Mouse (Mus musculus) intestine, embryonic 16.5 days (tissue): Measurements from ENCODE around the gene Upk3bl. TPM values are rescaled to one million over a fixed set of nuclear protein-coding genes. Genes with fewer than 3 reads are reported as not detected.
"Not testable (repeated sequence)": the region's sequence is repeated elsewhere in the genome, so short reads cannot be mapped to it uniquely, and the experiment has no call there.

Experiments used
- ATAC-seq: fragments of 200-750 bp; cut with Nextera tagmentation; 2 replicates; pipeline ENCODE4 v1.8.0; 2017; ENCODE audit warnings: moderate TSS enrichment, moderate library complexity
- H3K27ac ChIP-seq: fragments of 300-500 bp; sonication (generic); 2 replicates; pipeline ENCODE4 v1.5.1; 2014; ENCODE audit warnings: mild to moderate bottlenecking, low read length
- H3K27me3 ChIP-seq: fragments of 300-500 bp; sonication (generic); replicated peaks from 2 replicates; pipeline ENCODE4 v1.6.1; 2014; ENCODE audit warnings: low read length, control low read depth, mixed read lengths; ENCODE audit not compliant: control insufficient read depth, insufficient read depth
- H3K36me3 ChIP-seq: fragments of 300-500 bp; sonication (generic); 2 replicates; pipeline ENCODE4 v1.6.1; 2014; ENCODE audit warnings: low read length, control low read depth; ENCODE audit not compliant: control insufficient read depth, insufficient read depth
- H3K4me1 ChIP-seq: fragments of 300-500 bp; sonication (generic); 2 replicates; pipeline ENCODE4 v1.6.1; 2014; ENCODE audit warnings: low read length, control low read depth, mixed read lengths; ENCODE audit not compliant: control insufficient read depth, insufficient read depth
- H3K4me2 ChIP-seq: fragments of 300-500 bp; sonication (generic); 2 replicates; pipeline ENCODE4 v1.6.1; 2014; ENCODE audit warnings: low read depth, low read length, control low read depth
- H3K4me3 ChIP-seq: fragments of 300-500 bp; sonication (generic); 2 replicates; pipeline ENCODE4 v1.5.1; 2014; ENCODE audit warnings: mild to moderate bottlenecking, low read length
- H3K9ac ChIP-seq: fragments of 300-500 bp; sonication (generic); 2 replicates; pipeline ENCODE4 v1.6.1; 2014; ENCODE audit warnings: low read depth, low read length
- H3K9me3 ChIP-seq: fragments of 300-500 bp; sonication (generic); 2 replicates; pipeline ENCODE4 v1.6.1; 2016; ENCODE audit warnings: low read length, control low read depth; ENCODE audit not compliant: control insufficient read depth
- WGBS: fragments of 180-500 bp; shearing (Covaris S2); extraction: QIAGEN DNeasy Blood & Tissue Kit; methylation state at CpG from one replicate; pipeline ENCODE4 v1.1.7; 2014; 5-methylcytosine and 5-hydroxymethylcytosine counted together
- polyA plus RNA-seq: library from polyadenylated mRNA; unstranded; fragments of >200 nt; fragmentation: Nextera tagmentation; extraction: Ambion mirVana; gene quantifications from 2 replicates; pipeline ENCODE4 v1.2.1, GENCODE M21; 2015

Gene Upk3bl
- polyA plus RNA-seq, 1 experiment from 2014 or later: 2.3 TPM

- 10% methylated on average over 8 of the region's 8 CpGs for WGBS
- peak; percentile 29; the same call in 1 of the 2 replicates for ATAC-seq
- no peaks in the 10 kb centered on the region for H3K36me3 ChIP-seq
- H3K4me3 ChIP-seq: no peak overlapping the region
- peaks cover 7% of the 10 kb centered on the region for H3K4me1 ChIP-seq
- H3K27ac ChIP-seq: no peak overlapping the region
- H3K9ac ChIP-seq: 0 out of 2 replicates have a peak overlapping the region, but pooled peaks have one; percentile 24
- H3K9me3 ChIP-seq: no peaks in the 10 kb centered on the region
- H3K4me2 ChIP-seq: no peak overlapping the region
- no peaks in the 10 kb centered on the region for H3K27me3 ChIP-seq
Measured at GRCm38 (mm10) chr5:136057085-136057484, 2.8 kb downstream of the Upk3bl start.

GRCm38 (mm10) chr5:136061567-136061966 is 7.3 kb downstream of the Upk3bl start:
- ATAC-seq: peak; percentile 29; the same call in 1 of the 2 replicates
- Histone ChIP-seq H3K27me3 (no peaks in the 10 kb centered on the region), H3K27ac (no peak overlapping the region), H3K36me3 (no peaks in the 10 kb centered on the region), H3K4me3 (no peak overlapping the region), H3K9me3 (no peaks in the 10 kb centered on the region; the same call in 1 of the 2 replicates), H3K4me2 (no peak overlapping the region), H3K4me1 (0 out of 2 replicates have a peak, but pooled peaks cover 6% of the 10 kb centered on the region), H3K9ac (no peak overlapping the region)
- WGBS: 9% methylated on average over 12 of the region's 12 CpGs

GRCm38 (mm10) chr5:136063920-136064319 is 9.6 kb downstream of the Upk3bl start:
- Histone ChIP-seq H3K27me3 (no peaks in the 10 kb centered on the region), H3K4me1 (no peaks in the 10 kb centered on the region), H3K36me3 (no peaks in the 10 kb centered on the region), H3K27ac (no peak overlapping the region), H3K9me3 (no peaks in the 10 kb centered on the region; the same call in 1 of the 2 replicates), H3K4me2 (no peak overlapping the region), H3K4me3 (no peak overlapping the region), H3K9ac (no peak overlapping the region)
- ATAC-seq: no peak
- WGBS: 90% methylated on average over 10 of the region's 10 CpGs

GRCm38 (mm10) chr5:136066404-136067148 is 12.3 kb downstream of the Upk3bl start:
- 53% methylated on average over 11 of the region's 11 CpGs for WGBS
- H3K36me3 ChIP-seq, H3K4me1 ChIP-seq, H3K4me3 ChIP-seq, H3K9me3 ChIP-seq, H3K27me3 ChIP-seq, H3K9ac ChIP-seq, H3K27ac ChIP-seq, H3K4me2 ChIP-seq: not testable (repeated sequence)
- ATAC-seq: peak; percentile 87

GRCm38 (mm10) chr5:136069411-136069810 is 15.1 kb downstream of the Upk3bl start:
- H3K27me3 ChIP-seq: no peaks in the 10 kb centered on the region
- H3K9me3 ChIP-seq: no peaks in the 10 kb centered on the region; the same call in 1 of the 2 replicates
- no peak for ATAC-seq
- no peaks in the 10 kb centered on the region for H3K4me1 ChIP-seq
- H3K27ac ChIP-seq: no peak overlapping the region
- H3K36me3 ChIP-seq: no peaks in the 10 kb centered on the region
- no peak overlapping the region for H3K4me2 ChIP-seq
- no peak overlapping the region for H3K4me3 ChIP-seq
- 79% methylated on average over 2 of the region's 2 CpGs for whole genome bisulfite sequencing
- H3K9ac ChIP-seq: no peak overlapping the region

- Histone ChIP-seq H3K4me1 (peaks cover 8% of the 10 kb centered on the region), H3K27me3 (no peaks in the 10 kb centered on the region), H3K4me3 (no peak overlapping the region), H3K36me3 (no peaks in the 10 kb centered on the region), H3K9ac (no peak overlapping the region), H3K27ac (no peak overlapping the region), H3K4me2 (no peak overlapping the region), H3K9me3 (no peaks in the 10 kb centered on the region)
- WGBS: 58% methylated on average over 6 of the region's 6 CpGs
- ATAC-seq: no peak
Measured at GRCm38 (mm10) chr5:136073051-136073450, 18.8 kb downstream of the Upk3bl start.

GRCm38 (mm10) chr5:136073526-136073925 is 19.2 kb downstream of the Upk3bl start:
- H3K4me1 ChIP-seq: peaks cover 8% of the 10 kb centered on the region
- ATAC-seq: no peak
- H3K36me3 ChIP-seq: no peaks in the 10 kb centered on the region
- WGBS: 69% methylated on average over 11 of the region's 11 CpGs
- H3K9me3 ChIP-seq: no peaks in the 10 kb centered on the region
- H3K27ac ChIP-seq: no peak overlapping the region
- no peaks in the 10 kb centered on the region for H3K27me3 ChIP-seq
- H3K9ac ChIP-seq: no peak overlapping the region
- H3K4me3 ChIP-seq: no peak overlapping the region
- no peak overlapping the region for H3K4me2 ChIP-seq

- Histone ChIP-seq H3K27ac (no peak overlapping the region), H3K27me3 (no peaks in the 10 kb centered on the region), H3K36me3 (no peaks in the 10 kb centered on the region), H3K9me3 (no peaks in the 10 kb centered on the region), H3K4me1 (peaks cover 8% of the 10 kb centered on the region), H3K4me2 (no peak overlapping the region), H3K4me3 (no peak overlapping the region), H3K9ac (no peak overlapping the region)
- 87% methylated on average over 5 of the region's 5 CpGs for WGBS
- ATAC-seq: no peak
Measured at GRCm38 (mm10) chr5:136075076-136075475, 20.8 kb downstream of the Upk3bl start.

GRCm38 (mm10) chr5:136076284-136076683 is 22.0 kb downstream of the Upk3bl start:
- peaks cover 8% of the 10 kb centered on the region for H3K4me1 ChIP-seq
- no peaks in the 10 kb centered on the region for H3K9me3 ChIP-seq
- H3K27ac ChIP-seq: no peak overlapping the region
- ATAC-seq: peak; percentile 70
- no peaks in the 10 kb centered on the region for H3K36me3 ChIP-seq
- no peak overlapping the region for H3K4me2 ChIP-seq
- WGBS: 30% methylated on average over 7 of the region's 7 CpGs
- no peaks in the 10 kb centered on the region for H3K27me3 ChIP-seq
- H3K4me3 ChIP-seq: no peak overlapping the region
- no peak overlapping the region for H3K9ac ChIP-seq
